Mouse (Mus musculus): Measurements from ENCODE around the gene 4930407I10Rik. TPM values are rescaled to one million over a fixed set of nuclear protein-coding genes. Genes with fewer than 3 reads are reported as not detected.

The 4930407I10Rik gene
- total RNA-seq, 2 experiments from 2014 or later = not detected

- peak; percentile 90 for DNase-seq
- intact Hi-C loops (cut with DNase I; ENCODE audit: low total_unique reads) = no loop called here
Observed at GRCm38 (mm10) chr15:82047080-82047883, 11.7 kb upstream of the 4930407I10Rik start, which contains the start of gene Snu13. Gene Snu13 (minus strand): TSS chr15:82047598.

- intact Hi-C loops (cut with DNase I; ENCODE audit: low total_unique reads) = no loop called here
- no peak for DNase-seq
Observed at GRCm38 (mm10) chr15:82052544-82052943, 6.4 kb upstream of the 4930407I10Rik start.

DNA sequence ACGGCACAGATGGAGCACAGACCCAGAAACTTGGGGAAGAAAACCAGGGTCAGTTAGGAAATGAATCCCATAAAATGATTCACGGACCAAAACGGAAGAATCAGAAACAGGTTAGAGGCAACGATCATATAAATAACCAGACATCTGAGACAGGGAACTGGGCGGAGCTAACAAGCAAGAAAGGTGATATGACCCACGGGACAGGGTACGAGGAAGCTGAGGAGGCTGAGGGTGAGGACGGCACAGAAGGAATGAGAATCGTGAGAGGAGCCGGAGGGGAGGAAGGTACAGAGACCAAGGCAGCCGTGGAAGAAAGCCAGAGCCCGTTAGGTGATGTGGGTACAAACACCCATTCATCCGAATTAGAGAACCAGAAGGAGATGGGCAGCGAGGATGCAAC, 5.0 kb downstream of the 4930407I10Rik start:
- intact Hi-C loops (cut with DNase I; ENCODE audit: low total_unique reads) = no loop called here
- DNase-seq = no peak

DNA sequence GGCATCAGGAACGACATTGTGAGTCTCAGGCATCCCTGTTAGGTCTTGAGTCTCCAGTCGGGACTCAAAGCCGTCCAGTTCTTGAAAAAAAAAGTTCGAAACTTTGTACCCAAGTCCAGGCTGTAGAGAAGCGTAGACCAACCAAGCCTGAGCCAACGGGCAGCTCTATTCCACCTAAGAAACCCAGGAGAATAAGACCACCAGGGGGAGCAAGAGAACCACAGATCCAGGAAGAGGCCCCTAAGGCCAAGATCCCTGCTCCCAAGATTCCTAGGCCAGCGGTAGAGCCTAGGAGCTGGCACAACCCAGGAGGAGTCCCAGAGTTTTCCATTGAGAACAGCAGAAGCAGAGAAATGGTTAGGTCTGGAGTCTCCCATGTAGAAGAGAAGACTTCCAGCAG, 6.6 kb downstream of the 4930407I10Rik start:
- DNase-seq = peak; percentile 69
- intact Hi-C loops (cut with DNase I; ENCODE audit: low total_unique reads) = loop anchor here (5.0 kb wide), 1 partner anchor 42 kb away; no protein-coding TSS in a partner anchor

GRCm38 (mm10) chr15:82069898-82070297, 10.9 kb downstream of the 4930407I10Rik start, which contains the start of gene Mei1:
Gene Mei1 (plus strand): TSS chr15:82069996.
- intact Hi-C loops (cut with DNase I; ENCODE audit: low total_unique reads) = loop anchor here (2.0 to 5.0 kb wide), 2 partner anchors 37 to 165 kb away; no protein-coding TSS in a partner anchor
- DNase-seq = no peak

- intact Hi-C loops (cut with DNase I; ENCODE audit: low total_unique reads) = no loop called here
- no peak for DNase-seq
Observed at GRCm38 (mm10) chr15:82071816-82072469, 13.0 kb downstream of the 4930407I10Rik start.

DNA sequence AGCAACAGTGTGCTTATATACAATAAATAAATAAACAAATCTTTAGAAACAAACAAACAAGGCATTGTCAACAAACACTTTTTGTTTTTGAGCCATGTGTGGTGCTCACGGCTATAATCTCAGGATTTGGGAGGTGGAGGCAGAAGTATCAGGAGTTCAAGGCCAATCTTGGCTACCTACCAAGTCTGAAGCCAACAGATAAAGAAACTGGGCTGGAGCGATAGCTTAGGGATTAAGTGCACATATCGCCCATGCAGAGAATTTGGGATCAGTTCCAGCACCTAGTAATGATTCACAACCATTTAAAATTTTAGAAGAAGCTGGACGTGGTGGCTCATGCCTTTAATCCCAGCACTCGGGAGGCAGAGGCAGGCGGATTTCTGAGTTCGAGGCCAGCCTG, 14.5 kb downstream of the 4930407I10Rik start:
- intact Hi-C loops (cut with DNase I; ENCODE audit: low total_unique reads) = no loop called here
- DNase-seq = no peak

DNA sequence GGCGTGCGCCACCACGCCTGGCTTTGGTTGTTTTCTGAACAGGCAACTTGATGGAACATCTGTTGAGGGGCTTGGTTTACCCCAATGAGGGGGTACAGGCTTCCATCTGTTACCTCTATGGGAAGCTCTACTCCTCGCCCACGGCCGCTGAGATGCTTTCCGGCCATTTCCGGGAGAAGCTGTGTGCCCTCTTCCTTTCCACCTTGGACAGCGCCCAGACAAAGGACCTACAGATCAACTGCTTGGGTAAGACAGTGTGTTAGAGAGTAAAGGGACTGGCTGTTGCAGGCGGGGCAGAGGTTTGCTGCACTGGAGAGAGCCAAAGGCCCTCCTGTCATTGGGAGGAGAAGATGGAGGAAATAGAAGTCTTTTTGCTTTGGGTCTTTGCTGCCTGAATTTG, 20.9 kb downstream of the 4930407I10Rik start:
- DNase-seq = no peak
- intact Hi-C loops (cut with DNase I; ENCODE audit: low total_unique reads) = no loop called here

- intact Hi-C loops (cut with DNase I; ENCODE audit: low total_unique reads) = no loop called here
- DNase-seq = peak; percentile 30
Observed at GRCm38 (mm10) chr15:82081161-82081560, 22.2 kb downstream of the 4930407I10Rik start.

GRCm38 (mm10) chr15:82085606-82086005, 26.7 kb downstream of the 4930407I10Rik start:
- no peak for DNase-seq
- intact Hi-C loops (cut with DNase I; ENCODE audit: low total_unique reads) = no loop called here

DNA sequence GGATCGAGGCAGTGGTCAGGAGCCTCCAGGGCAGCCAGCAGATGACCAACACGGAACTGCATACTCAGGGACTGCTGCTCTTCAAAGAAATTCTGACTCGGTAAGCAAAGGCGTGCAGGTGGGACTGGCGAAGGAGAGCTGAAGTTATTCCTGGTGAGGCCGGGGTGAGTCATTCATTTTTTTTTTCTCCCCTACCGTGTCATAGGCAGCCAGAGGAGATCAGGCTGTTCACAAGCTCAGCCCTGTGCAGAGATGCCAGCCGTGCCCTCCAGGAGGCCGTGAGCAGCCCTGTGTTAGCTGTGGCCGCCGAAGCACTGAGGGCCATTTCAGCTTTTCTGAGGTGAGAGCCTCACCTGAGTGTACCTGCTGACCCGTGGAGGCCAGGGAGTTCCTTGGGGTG, 27.2 kb downstream of the 4930407I10Rik start:
- no peak for DNase-seq
- intact Hi-C loops (cut with DNase I; ENCODE audit: low total_unique reads) = no loop called here

- intact Hi-C loops (cut with DNase I; ENCODE audit: low total_unique reads) = no loop called here
- no peak for DNase-seq
Observed at GRCm38 (mm10) chr15:82087266-82087665, 28.3 kb downstream of the 4930407I10Rik start.

DNA sequence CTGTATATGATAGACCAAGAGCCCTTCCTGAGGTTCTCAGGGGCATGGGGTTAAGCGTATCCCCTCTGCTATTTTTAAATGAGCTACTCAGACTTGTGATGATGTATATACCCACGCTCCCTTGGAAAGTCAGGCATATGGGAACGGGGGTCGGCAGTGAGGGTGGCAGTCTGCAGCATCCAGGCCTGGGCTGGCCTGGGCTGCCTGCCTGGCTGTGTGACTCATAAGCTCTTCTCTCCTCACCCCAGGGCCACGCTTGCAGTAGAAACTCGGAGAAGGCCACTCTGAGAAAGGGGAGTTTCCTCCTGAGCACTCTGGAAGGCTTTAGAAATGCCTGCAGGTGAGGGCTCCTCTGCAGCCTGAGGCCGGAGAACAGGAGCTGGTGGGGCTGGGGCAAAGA, 32.1 kb downstream of the 4930407I10Rik start:
- intact Hi-C loops (cut with DNase I; ENCODE audit: low total_unique reads) = no loop called here
- no peak for DNase-seq

- intact Hi-C loops (cut with DNase I; ENCODE audit: low total_unique reads) = loop anchor here (5.0 kb wide), 1 partner anchor 40 kb away; the partner anchor contains the start of gene Mei1
- peak; percentile 66 for DNase-seq
Observed at GRCm38 (mm10) chr15:82106953-82107555, 48.1 kb downstream of the 4930407I10Rik start.

Other genes with a start within 250 kb of the 4930407I10Rik start
- gene Tob2, start 200.4 kb upstream of the 4930407I10Rik start, total RNA-seq (2021) = 100 to 1,000 TPM in 1 of 2 experiments, 10 to 100 TPM in 1; 44.8 to 106 TPM
- gene Phf5a, start 187.2 kb upstream of the 4930407I10Rik start, total RNA-seq (2021) = 10 to 100 TPM; 40.8 to 41.2 TPM
- 1,000 to 10,000 TPM in 1 of 2 experiments, 100 to 1,000 TPM in 1; 894 to 1,160 TPM for gene Aco2, start 186.8 kb upstream of the 4930407I10Rik start, total RNA-seq (2021)
- 1 to 10 TPM; 7.3 to 8.1 TPM for gene Polr3h, start 132.9 kb upstream of the 4930407I10Rik start, total RNA-seq (2021)
- gene Csdc2, start 122.4 kb upstream of the 4930407I10Rik start, total RNA-seq (2021) = 1 to 10 TPM; 3.7 to 3.8 TPM
- 10 to 100 TPM; 15.2 to 16.9 TPM for gene Pmm1, start 98.2 kb upstream of the 4930407I10Rik start, total RNA-seq (2021)
- not detected for gene 1700029P11Rik, start 78.6 kb upstream of the 4930407I10Rik start, total RNA-seq (2021)
- gene Xrcc6, start 71.3 kb upstream of the 4930407I10Rik start, total RNA-seq (2021) = 10 to 100 TPM; 22.0 to 26.6 TPM
- 10 to 100 TPM; 18.8 to 23.9 TPM for gene Desi1, start 25.3 kb upstream of the 4930407I10Rik start, total RNA-seq (2021)
- 10 to 100 TPM; 40.3 to 46.7 TPM for gene Snu13, start 11.6 kb upstream of the 4930407I10Rik start, total RNA-seq (2021)
- under 1 TPM; 0.13 to 0.33 TPM for gene Mei1, start 10.8 kb downstream of the 4930407I10Rik start, total RNA-seq (2021)
- 10 to 100 TPM; 18.5 to 18.7 TPM for gene Ccdc134, start 68.8 kb downstream of the 4930407I10Rik start, total RNA-seq (2021)
- 10 to 100 TPM; 13.7 to 22.9 TPM for gene Srebf2, start 88.0 kb downstream of the 4930407I10Rik start, total RNA-seq (2021)
- under 1 TPM in 1 of 2 experiments, not detected in 1; 0.08 TPM for gene Shisa8, start 153.7 kb downstream of the 4930407I10Rik start, total RNA-seq (2021)
- gene Tnfrsf13c, start 165.2 kb downstream of the 4930407I10Rik start, total RNA-seq (2021) = not detected
- 1 to 10 TPM; 1.8 to 2.6 TPM for gene Cenpm, start 185.6 kb downstream of the 4930407I10Rik start, total RNA-seq (2021)
- not detected for gene 1500009C09Rik, start 193.2 kb downstream of the 4930407I10Rik start, total RNA-seq (2021)
- 1 to 10 TPM in 1 of 2 experiments, under 1 TPM in 1; 0.71 to 1.4 TPM for gene Sept3, start 215.7 kb downstream of the 4930407I10Rik start, total RNA-seq (2021)
- not detected for gene Wbp2nl, start 239.8 kb downstream of the 4930407I10Rik start, total RNA-seq (2021)

Measured in gastrocnemius, postnatal 14 days (tissue).